Mouse (Mus musculus): ENCODE results near the gene Ano9.

Ano9 gene

DNA sequence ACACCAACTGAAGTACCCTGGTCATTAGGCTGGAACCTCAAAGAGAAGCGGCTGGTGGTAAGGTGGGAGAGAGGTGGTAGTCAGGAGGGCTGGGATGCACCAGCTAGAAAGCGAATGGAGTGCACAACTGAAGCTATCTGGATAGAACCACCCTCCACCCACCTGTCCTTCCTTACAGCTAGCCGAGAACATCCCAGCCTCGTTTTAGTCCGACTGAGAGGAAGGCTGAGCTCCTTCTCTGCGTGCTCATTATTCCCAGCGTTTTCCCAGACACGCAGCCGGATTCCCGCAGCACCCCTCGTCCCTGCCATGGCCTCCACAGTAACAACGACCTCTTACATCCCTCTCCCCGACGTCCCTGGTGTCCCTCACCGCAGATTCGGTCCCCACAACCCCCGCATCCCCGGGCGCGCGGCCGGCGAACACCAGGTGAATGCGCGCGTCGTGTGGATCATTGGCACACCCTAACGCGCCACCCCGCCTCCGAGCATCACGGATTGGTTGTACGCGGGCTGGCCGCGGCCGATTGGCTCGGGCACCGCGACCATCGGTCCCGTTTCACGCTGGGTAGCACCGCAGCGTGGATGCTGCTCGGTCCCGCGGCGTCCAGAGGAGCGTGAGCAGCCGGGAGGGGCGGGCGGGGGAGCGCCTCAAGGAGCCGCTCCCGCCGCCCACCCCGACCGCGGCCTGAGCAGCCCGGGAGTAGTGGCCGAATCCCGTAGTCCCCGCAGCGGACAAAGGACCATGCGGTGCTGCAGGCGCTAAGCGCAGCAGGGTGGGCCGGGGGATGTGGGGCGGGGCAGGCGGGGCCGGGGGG, 57.0 kb downstream of the Ano9 start, which contains the start of gene B4galnt4:
TSS of gene B4galnt4 (plus strand) at position 679 of the 817 bp plus-strand sequence.
- no peak for TF ChIP-seq GATA4 (IDR thresholded peaks at IDR 0.05; ENCODE audit: insufficient replicate concordance, low read length)

DNA sequence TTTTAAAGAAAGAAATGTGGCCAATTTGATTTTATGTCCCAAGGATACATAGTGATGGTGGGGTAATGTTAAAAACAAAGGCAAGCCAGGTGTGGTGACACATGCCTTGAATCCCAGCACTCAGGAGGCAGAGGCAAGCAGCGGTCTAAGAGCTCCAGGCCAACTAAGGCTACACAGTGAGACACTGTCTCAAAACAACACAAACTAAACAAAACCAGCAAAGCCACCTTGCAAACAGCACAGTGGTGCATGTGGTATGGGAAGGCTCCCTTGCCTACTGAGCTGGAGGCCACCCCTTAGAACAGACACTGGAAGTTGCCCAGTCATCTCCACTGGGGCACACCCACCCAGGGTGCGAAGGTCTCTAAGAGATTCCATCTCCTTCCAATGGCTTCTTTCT, 57.7 kb downstream of the Ano9 start:
- no peak for TF ChIP-seq GATA4 (IDR thresholded peaks at IDR 0.05; ENCODE audit: insufficient replicate concordance, low read length)

GRCm38 (mm10) chr7:141058601-141059341, 58.8 kb downstream of the Ano9 start:
- no peak for TF ChIP-seq GATA4 (IDR thresholded peaks at IDR 0.05; ENCODE audit: insufficient replicate concordance, low read length)

GRCm38 (mm10) chr7:141057541-141057940, 60.1 kb downstream of the Ano9 start:
- TF ChIP-seq GATA4 (IDR thresholded peaks at IDR 0.05; ENCODE audit: insufficient replicate concordance, low read length), result no peak

- no peak for TF ChIP-seq GATA4 (IDR thresholded peaks at IDR 0.05; ENCODE audit: insufficient replicate concordance, low read length)
Measured at GRCm38 (mm10) chr7:141056976-141057375, 60.6 kb downstream of the Ano9 start.

DNA sequence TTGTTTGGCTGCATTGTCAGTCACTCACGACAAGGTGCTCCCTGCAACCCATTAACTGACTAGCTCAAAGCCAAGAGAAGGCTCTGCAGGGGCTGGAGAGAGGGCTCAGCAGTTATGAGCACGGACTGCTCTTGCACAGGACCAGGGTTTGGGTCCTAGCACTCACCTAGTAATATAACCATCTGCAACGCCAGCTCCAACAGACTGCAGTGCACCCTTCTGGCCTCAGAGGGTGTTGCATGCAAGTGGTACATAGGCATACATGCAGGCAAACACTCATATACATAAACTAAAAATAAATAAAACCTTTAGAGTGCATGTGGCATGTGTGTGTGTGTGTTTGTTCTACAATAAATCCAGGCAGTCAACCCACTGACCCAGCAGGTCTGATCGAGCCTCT, 61.8 kb downstream of the Ano9 start:
- no peak for TF ChIP-seq GATA4 (IDR thresholded peaks at IDR 0.05; ENCODE audit: insufficient replicate concordance, low read length)

DNA sequence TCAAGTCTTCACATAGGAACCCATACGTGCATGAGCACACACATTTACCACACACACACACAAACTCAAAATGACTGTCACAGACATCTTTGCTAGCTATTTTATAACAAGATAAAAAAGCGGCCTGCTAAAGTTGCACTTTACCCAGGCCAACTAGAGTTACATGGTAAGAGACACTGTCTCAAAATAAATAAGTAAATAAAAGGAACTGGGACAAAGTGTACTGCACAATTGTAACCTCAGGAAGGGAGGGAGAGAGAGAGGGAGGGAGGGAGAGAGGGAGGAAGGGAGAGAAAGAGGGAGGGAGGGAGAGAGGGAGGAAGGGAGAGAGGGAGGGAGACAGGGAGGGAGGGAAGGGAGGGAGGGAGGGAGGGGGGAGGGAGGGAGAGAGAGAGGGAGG, 65.2 kb downstream of the Ano9 start:
- TF ChIP-seq GATA4 (IDR thresholded peaks at IDR 0.05; ENCODE audit: insufficient replicate concordance, low read length), result no peak

GRCm38 (mm10) chr7:141052016-141052415, 65.6 kb downstream of the Ano9 start:
- TF ChIP-seq GATA4 (IDR thresholded peaks at IDR 0.05; ENCODE audit: insufficient replicate concordance, low read length), result no peak

Data from liver, adult (tissue).